ENCODE assay signal across 18 mouse cellular contexts in genomic region chr2:156869554-156869953, GRCm38 (mm10). TPM values are rescaled to one million over a fixed set of nuclear protein-coding genes. Genes with fewer than 3 reads are reported as not detected.
A peak's percentile ranks its signal among the peaks of the same experiment; 100 is the strongest.
DNase-seq lines count a peak whose midpoint lies in the region; ATAC-seq and TF ChIP-seq lines count a peak whose summit lies in the region.
"Had no signal": no experiment of that assay in that cellular context is flagged by ENCODE, and none has a peak within 500 bp of the region (broad histone marks: within the 10 kb centered on the region; RNA-seq: fewer than 3 reads in every experiment).

No protein-coding gene starts in this region.

- ATAC-seq in intestine, postnatal 0 days = no peak
- no peak for ATAC-seq in intestine, embryonic 15.5 days
- no peak for ATAC-seq in liver, embryonic 15.5 days (ENCODE audit: insufficient read depth)
- ATAC-seq: activated CD4-positive, CD25-positive, alpha-beta regulatory T cell, adult 4 months; forebrain, embryonic 14.5 days; forebrain, postnatal 0 days; hindbrain, embryonic 16.5 days; inflammation-experienced regulatory T-cells, adult 6 months had no signal

- no peak overlapping the region for H3K9ac ChIP-seq in intestine, postnatal 0 days (ENCODE audit: low read depth, low read length)
- no peak overlapping the region for H3K9ac ChIP-seq in intestine, embryonic 15.5 days
- H3K9ac ChIP-seq in liver, embryonic 15.5 days = no peak overlapping the region
- H3K9ac ChIP-seq: embryonic facial prominence, embryonic 12.5 days; embryonic facial prominence, embryonic 15.5 days; forebrain, postnatal 0 days; hindbrain, embryonic 12.5 days had no signal

- no peak overlapping the region for H3K4me3 ChIP-seq in intestine, postnatal 0 days (ENCODE audit: low read depth, low read length)
- no peak overlapping the region for H3K4me3 ChIP-seq in intestine, embryonic 15.5 days (replicated peaks)
- no peak overlapping the region for H3K4me3 ChIP-seq in liver, embryonic 15.5 days (replicated peaks)
- H3K4me3 ChIP-seq: embryonic facial prominence, embryonic 12.5 days; embryonic facial prominence, embryonic 15.5 days; gastrocnemius, adult 2 months; hindbrain, embryonic 12.5 days had no signal

- no peak for TF ChIP-seq CTCF in intestine, postnatal 0 days (IDR thresholded peaks at IDR 0.05; ENCODE audit: low read depth)

- H3K4me1 ChIP-seq in intestine, postnatal 0 days (replicated peaks; ENCODE audit: control insufficient read depth, insufficient read depth, low read length) = peaks cover 5% of the 10 kb centered on the region; the same call in 1 of the 2 replicates
- H3K4me1 ChIP-seq in intestine, embryonic 15.5 days (replicated peaks) = peaks cover 12% of the 10 kb centered on the region
- H3K4me1 ChIP-seq in liver, embryonic 15.5 days (replicated peaks) = peaks cover 57% of the 10 kb centered on the region

- no peaks in the 10 kb centered on the region for H3K27me3 ChIP-seq in intestine, postnatal 0 days (replicated peaks; ENCODE audit: control insufficient read depth, insufficient read depth, low read length)
- H3K27me3 ChIP-seq in intestine, embryonic 15.5 days (replicated peaks) = no peaks in the 10 kb centered on the region
- no peaks in the 10 kb centered on the region for H3K27me3 ChIP-seq in liver, embryonic 15.5 days
- H3K27me3 ChIP-seq: embryonic facial prominence, embryonic 12.5 days; embryonic facial prominence, embryonic 15.5 days; hindbrain, embryonic 12.5 days had no signal

- no peak overlapping the region for H3K27ac ChIP-seq in intestine, postnatal 0 days (ENCODE audit: low read depth, low read length)
- H3K27ac ChIP-seq in intestine, embryonic 15.5 days = no peak overlapping the region
- 0 out of 2 replicates have a peak overlapping the region, but pooled peaks have one; percentile 53 for H3K27ac ChIP-seq in liver, embryonic 15.5 days (replicated peaks)
- H3K27ac ChIP-seq: embryonic facial prominence, embryonic 12.5 days; embryonic facial prominence, embryonic 15.5 days; hindbrain, embryonic 12.5 days had no signal

- no peaks in the 10 kb centered on the region for H3K9me3 ChIP-seq in intestine, postnatal 0 days (ENCODE audit: control insufficient read depth)
- H3K9me3 ChIP-seq in intestine, embryonic 15.5 days = no peaks in the 10 kb centered on the region
- H3K9me3 ChIP-seq in liver, embryonic 15.5 days (replicated peaks) = no peaks in the 10 kb centered on the region
- H3K9me3 ChIP-seq: embryonic facial prominence, embryonic 12.5 days; embryonic facial prominence, embryonic 15.5 days; hindbrain, embryonic 12.5 days had no signal

- WGBS in intestine, postnatal 0 days = 82% methylated on average over 7 of the region's 7 CpGs
- WGBS in intestine, embryonic 15.5 days = 88% methylated on average over 7 of the region's 7 CpGs
- WGBS in liver, embryonic 15.5 days (ENCODE audit: insufficient replicate concordance) = 80% methylated on average over 7 of the region's 7 CpGs

- peak; percentile 47 to 48 for DNase-seq in cerebellum, postnatal 10 days
- no peak for DNase-seq in cerebellum, adult 8-10 months
- no peak for DNase-seq in liver
- DNase-seq: cerebellum, adult 9-11 months; forebrain, postnatal 0 days; gastrocnemius, adult 2 months; gastrocnemius, postnatal 14 days had no signal

- H3K36me3 ChIP-seq in intestine, postnatal 0 days (ENCODE audit: control insufficient read depth, insufficient read depth) = peaks cover 50% of the 10 kb centered on the region
- H3K36me3 ChIP-seq in intestine, embryonic 15.5 days = peaks cover 19% of the 10 kb centered on the region
- peaks cover 97% of the 10 kb centered on the region for H3K36me3 ChIP-seq in liver, embryonic 15.5 days (replicated peaks)

- H3K4me2 ChIP-seq in intestine, postnatal 0 days (replicated peaks; ENCODE audit: low read depth) = peak overlapping the region; percentile 30; the same call in 1 of the 2 replicates
- H3K4me2 ChIP-seq in intestine, embryonic 15.5 days (replicated peaks) = no peak overlapping the region
- H3K4me2 ChIP-seq in liver, embryonic 15.5 days = no peak overlapping the region
- H3K4me2 ChIP-seq: embryonic facial prominence, embryonic 12.5 days; embryonic facial prominence, embryonic 15.5 days; heart, embryonic 11.5 days; hindbrain, embryonic 12.5 days had no signal

RNA-seq across cellular contexts. Expression of gene Rab5if, which starts 6.6 kb away (rescaled TPM):
- 272 and 279 TPM in 2 replicates for polyA plus RNA-seq in intestine, postnatal 0 days (2015; fragmentation: Nextera tagmentation; extraction: Ambion mirVana)
- polyA plus RNA-seq in intestine, embryonic 15.5 days (2015; fragmentation: Nextera tagmentation; extraction: Ambion mirVana) = 304 and 311 TPM in 2 replicates
- polyA plus RNA-seq in liver, embryonic 15.5 days (2015; fragmentation: Nextera tagmentation; extraction: Ambion mirVana) = 124 and 140 TPM in 2 replicates

RNA-seq across cellular contexts. Expression of gene 4930518I15Rik, which starts 11.8 kb away (rescaled TPM):
- 1.3 and 1.8 TPM in 2 replicates for polyA plus RNA-seq in intestine, postnatal 0 days (2015; fragmentation: Nextera tagmentation; extraction: Ambion mirVana)
- 5.3 and 6.7 TPM in 2 replicates for polyA plus RNA-seq in intestine, embryonic 15.5 days (2015; fragmentation: Nextera tagmentation; extraction: Ambion mirVana)
- polyA plus RNA-seq in liver, embryonic 15.5 days (2015; fragmentation: Nextera tagmentation; extraction: Ambion mirVana) = 2.0 and 2.5 TPM in 2 replicates

RNA-seq across cellular contexts. Expression of gene Sla2, which starts 17.4 kb away (rescaled TPM):
- 0.29 and 0.40 TPM in 2 replicates for polyA plus RNA-seq in intestine, postnatal 0 days (2015; fragmentation: Nextera tagmentation; extraction: Ambion mirVana)
- 0.53 and 0.66 TPM in 2 replicates for polyA plus RNA-seq in intestine, embryonic 15.5 days (2015; fragmentation: Nextera tagmentation; extraction: Ambion mirVana)
- 2.1 TPM in 2 replicates for polyA plus RNA-seq in liver, embryonic 15.5 days (2015; fragmentation: Nextera tagmentation; extraction: Ambion mirVana)

RNA-seq across cellular contexts. Expression of gene Tgif2, which starts 29.7 kb away (rescaled TPM):
- 6.4 and 7.0 TPM in 2 replicates for polyA plus RNA-seq in intestine, postnatal 0 days (2015; fragmentation: Nextera tagmentation; extraction: Ambion mirVana)
- polyA plus RNA-seq in intestine, embryonic 15.5 days (2015; fragmentation: Nextera tagmentation; extraction: Ambion mirVana) = 34.3 and 38.3 TPM in 2 replicates
- polyA plus RNA-seq in liver, embryonic 15.5 days (2015; fragmentation: Nextera tagmentation; extraction: Ambion mirVana) = 6.3 and 6.6 TPM in 2 replicates

Comparison
In these comparisons a context has a peak if more than half of its experiments do, and no peak if none do; other contexts are left out.
1. DNase-seq: peak in cerebellum, postnatal 10 days (2 of 2); none in cerebellum, adult 8-10 months (single experiment) and liver (single experiment).